Mouse (Mus musculus) ES-E14 (cell line): ENCODE measurements around the gene Zfp652. TPM values are rescaled to one million over a fixed set of nuclear protein-coding genes. Genes with fewer than 3 reads are reported as not detected.

ENCODE experiments used
- DNase-seq: peaks from one replicate; pipeline ENCODE4 v3.0.0-alpha.2; 2013; ENCODE audit warnings: low read depth, low spot score
- H3K27ac ChIP-seq: 2 replicates; pipeline ENCODE4 v1.5.1; 2012; ENCODE audit warnings: low read depth, mild to moderate bottlenecking, low read length, moderate library complexity, mixed read lengths; ENCODE audit not compliant: poor library complexity, insufficient read depth, severe bottlenecking
- H3K36me3 ChIP-seq: 2 replicates; pipeline ENCODE4 v1.6.1; 2012; ENCODE audit warnings: mild to moderate bottlenecking, low read length, moderate library complexity, mixed read lengths; ENCODE audit not compliant: control insufficient read depth, poor library complexity, insufficient read depth, severe bottlenecking
- H3K4me1 ChIP-seq, 2 experiments: fragments of 150-350 bp in 1 of 2; sonication (generic) in 1 of 2; 2 replicates each; pipeline ENCODE4 v1.6.1; 2012; ENCODE audit warnings: low read length in 2 of 2, mild to moderate bottlenecking in 1 of 2, mixed read lengths in 1 of 2; ENCODE audit not compliant: control insufficient read depth in 2 of 2, insufficient read depth in 2 of 2, poor library complexity in 1 of 2
- H3K4me3 ChIP-seq, 2 experiments: fragments of 150-350 bp in 1 of 2; sonication (generic) in 1 of 2; 2 replicates each; pipeline ENCODE4 v1.5.1; 2012; ENCODE audit warnings: low read length in 2 of 2, low read depth in 1 of 2, mild to moderate bottlenecking in 1 of 2, mixed read lengths in 1 of 2; ENCODE audit not compliant: insufficient read depth in 1 of 2, poor library complexity in 1 of 2, severe bottlenecking in 1 of 2
- H3K9ac ChIP-seq: 2 replicates; pipeline ENCODE4 v1.6.1; 2012; ENCODE audit warnings: low read depth, mild to moderate bottlenecking, low read length, mixed read lengths; ENCODE audit not compliant: poor library complexity, insufficient read depth, severe bottlenecking
- H3K9me3 ChIP-seq: fragments of 150-350 bp; sonication (generic); 2 replicates; pipeline ENCODE4 v1.6.1; 2012; ENCODE audit warnings: low read depth, mild to moderate bottlenecking, low read length; ENCODE audit not compliant: control insufficient read depth, insufficient read depth
- CHD2 ChIP-seq: IDR thresholded peaks from 2 replicates; pipeline ENCODE4 v1.6.1; 2014; ENCODE audit warnings: mild to moderate bottlenecking, low read depth, low read length, inconsistent platforms
- HCFC1 ChIP-seq: IDR thresholded peaks from 2 replicates; pipeline ENCODE4 v1.6.1; 2012; ENCODE audit warnings: low read length, inconsistent platforms, borderline replicate concordance; ENCODE audit not compliant: insufficient read depth
- MAFK ChIP-seq: IDR thresholded peaks from 2 replicates; pipeline ENCODE4 v1.6.1; 2014; ENCODE audit warnings: mild to moderate bottlenecking, low read depth, low read length, inconsistent platforms; ENCODE audit not compliant: insufficient read depth
- ZC3H11A ChIP-seq: IDR thresholded peaks from 2 replicates; pipeline ENCODE4 v1.6.1; 2012; ENCODE audit warnings: low read depth, mild to moderate bottlenecking, inconsistent platforms, low read length, borderline replicate concordance
- ZNF384 ChIP-seq: IDR thresholded peaks from 2 replicates; pipeline ENCODE4 v1.6.1; 2012; ENCODE audit warnings: low read depth, low read length, inconsistent platforms
- in situ Hi-C, 2 experiments: fragments of 600-800 bp; cut with MboI; formaldehyde crosslinking; loops; one replicate each; pipeline ENCODE4 v1.15.1; 2025; ENCODE audit warnings: low sequenced_read_pairs in 2 of 2, inconsistent platforms in 1 of 2; ENCODE audit not compliant: unreplicated experiment in 2 of 2
- total RNA-seq: library from RNA; depleted of rRNA; stranded (reverse); fragments of 300-350 nt; gene quantifications from 2 replicates; pipeline ENCODE4 v1.2.3, GENCODE M21; 2012

Gene Zfp652
- total RNA-seq, 1 experiment: 26.9 TPM

- in situ Hi-C loops: no loop called here
- Histone ChIP-seq H3K4me1 (peaks cover 3 to 8% of the 10 kb centered on the region in 2 experiments; a peak in 2 of 4 replicates), H3K9ac (no peak overlapping the region), H3K36me3 (no peaks in the 10 kb centered on the region), H3K4me3 (no peak overlapping the region), H3K27ac (no peak overlapping the region), H3K9me3 (no peaks in the 10 kb centered on the region)
- TF ChIP-seq ZNF384 (no peak), MAFK (no peak), HCFC1 (no peak), ZC3H11A (no peak), CHD2 (no peak)
- no peak for DNase-seq
Measured at GRCm38 (mm10) chr11:95698541-95698940, 13.9 kb upstream of the Zfp652 start.

GRCm38 (mm10) chr11:95700778-95701739 lies 11.4 kb upstream of the Zfp652 start:
- H3K36me3 ChIP-seq: no peaks in the 10 kb centered on the region
- DNase-seq: no peak
- no peak overlapping the region for H3K27ac ChIP-seq
- TF ChIP-seq ZC3H11A (no peak), MAFK (no peak), HCFC1 (no peak), ZNF384 (no peak), CHD2 (no peak)
- no peaks in the 10 kb centered on the region for H3K9me3 ChIP-seq
- in situ Hi-C loops: no loop called here
- no peak overlapping the region for H3K4me3 ChIP-seq
- H3K4me1 ChIP-seq: peaks cover 4 to 16% of the 10 kb centered on the region in 2 experiments; a peak in 3 of 4 replicates
- no peak overlapping the region for H3K9ac ChIP-seq

GRCm38 (mm10) chr11:95704032-95704969 lies 8.2 kb upstream of the Zfp652 start:
- Histone ChIP-seq H3K4me3 (no peak overlapping the region), H3K9ac (no peak overlapping the region), H3K9me3 (no peaks in the 10 kb centered on the region), H3K4me1 (peaks cover 10 to 17% of the 10 kb centered on the region in 2 experiments), H3K36me3 (no peaks in the 10 kb centered on the region), H3K27ac (peak overlapping the region; percentile 84)
- TF ChIP-seq ZC3H11A: no peak
- TF ChIP-seq HCFC1: no peak
- no peak for TF ChIP-seq CHD2
- TF ChIP-seq ZNF384: peak; percentile 92
- no peak for DNase-seq
- in situ Hi-C loops: no loop called here

- H3K27ac ChIP-seq: peak overlapping the region; percentile 76; the same call in 1 of the 2 replicates
- H3K9ac ChIP-seq: no peak overlapping the region
- in situ Hi-C loops: no loop called here
- no peaks in the 10 kb centered on the region for H3K36me3 ChIP-seq
- TF ChIP-seq ZC3H11A: no peak
- TF ChIP-seq MAFK: no peak
- no peak for TF ChIP-seq CHD2
- TF ChIP-seq ZNF384: no peak
- no peak for TF ChIP-seq HCFC1
- H3K9me3 ChIP-seq: no peaks in the 10 kb centered on the region
- no peak for DNase-seq
- peaks cover 10 to 17% of the 10 kb centered on the region in 2 experiments for H3K4me1 ChIP-seq
- H3K4me3 ChIP-seq: no peak overlapping the region
Measured at GRCm38 (mm10) chr11:95704970-95705330, 7.5 kb upstream of the Zfp652 start.
